Mouse (Mus musculus): ENCODE results near the gene Ncoa5. TPM values are rescaled to one million over a fixed set of nuclear protein-coding genes. Genes with fewer than 3 reads are reported as not detected.

The Ncoa5 gene
- polyA plus RNA-seq, 1 experiment from 2014 or later, result 18.3 TPM

- ATAC-seq (ENCODE audit: low read depth) (no peak), DNase-seq (no peak)
- no peaks in the 10 kb centered on the region for H3K27me3 ChIP-seq
- no peaks in the 10 kb centered on the region for H3K9me3 ChIP-seq (replicated peaks)
- H3K27ac ChIP-seq, result no peak overlapping the region
- no peak overlapping the region for H3K4me3 ChIP-seq (replicated peaks)
- WGBS (ENCODE audit: insufficient replicate concordance), result 94% methylated on average over 1 of the region's 1 CpGs
- H3K36me3 ChIP-seq, result peaks cover 98% of the 10 kb centered on the region
- no peak overlapping the region for H3K9ac ChIP-seq
- no peak overlapping the region for H3K4me2 ChIP-seq
- H3K4me1 ChIP-seq (replicated peaks), result peaks cover 3% of the 10 kb centered on the region; the same call in 1 of the 2 replicates
These were observed 26.7 kb downstream of the Ncoa5 start for GRCm38 (mm10) chr2:165007986-165008385.

- no peak for DNase-seq
- Histone ChIP-seq H3K36me3 (peaks cover 98% of the 10 kb centered on the region), H3K9me3 (replicated peaks) (no peaks in the 10 kb centered on the region), H3K4me1 (replicated peaks) (peaks cover 3% of the 10 kb centered on the region; the same call in 1 of the 2 replicates), H3K27ac (no peak overlapping the region; the same call in 1 of the 2 replicates), H3K27me3 (no peaks in the 10 kb centered on the region), H3K9ac (no peak overlapping the region), H3K4me3 (replicated peaks) (no peak overlapping the region), H3K4me2 (no peak overlapping the region)
- WGBS (ENCODE audit: insufficient replicate concordance), result 77% methylated on average over 4 of the region's 4 CpGs
- ATAC-seq (ENCODE audit: low read depth), result peak; percentile 30; the same call in 1 of the 2 replicates
These were observed 27.9 kb downstream of the Ncoa5 start for GRCm38 (mm10) chr2:165006813-165007212.

GRCm38 (mm10) chr2:165004237-165004636 is 30.4 kb downstream of the Ncoa5 start:
- ATAC-seq (ENCODE audit: low read depth) (no peak), DNase-seq (no peak)
- peaks cover 7% of the 10 kb centered on the region for H3K27me3 ChIP-seq
- no peaks in the 10 kb centered on the region for H3K9me3 ChIP-seq (replicated peaks)
- WGBS (ENCODE audit: insufficient replicate concordance), result 80% methylated on average over 10 of the region's 10 CpGs
- peaks cover 94% of the 10 kb centered on the region for H3K36me3 ChIP-seq
- no peak overlapping the region for H3K4me2 ChIP-seq
- peaks cover 1% of the 10 kb centered on the region; the same call in 1 of the 2 replicates for H3K4me1 ChIP-seq (replicated peaks)
- no peak overlapping the region for H3K4me3 ChIP-seq (replicated peaks)
- no peak overlapping the region for H3K27ac ChIP-seq
- no peak overlapping the region for H3K9ac ChIP-seq

GRCm38 (mm10) chr2:165003108-165003507 is 31.6 kb downstream of the Ncoa5 start:
- H3K4me2 ChIP-seq, result no peak overlapping the region
- peaks cover 3% of the 10 kb centered on the region; the same call in 1 of the 2 replicates for H3K4me1 ChIP-seq (replicated peaks)
- H3K4me3 ChIP-seq (replicated peaks), result no peak overlapping the region
- H3K9me3 ChIP-seq (replicated peaks), result no peaks in the 10 kb centered on the region
- no peak overlapping the region for H3K27ac ChIP-seq
- 85% methylated on average over 3 of the region's 3 CpGs for WGBS (ENCODE audit: insufficient replicate concordance)
- no peak overlapping the region for H3K9ac ChIP-seq
- peaks cover 19% of the 10 kb centered on the region for H3K27me3 ChIP-seq
- no peak for ATAC-seq (ENCODE audit: low read depth)
- DNase-seq, result no peak
- H3K36me3 ChIP-seq, result peaks cover 83% of the 10 kb centered on the region

- H3K36me3 ChIP-seq, result peaks cover 72% of the 10 kb centered on the region
These were observed 32.7 kb downstream of the Ncoa5 start for GRCm38 (mm10) chr2:165001958-165002357.

GRCm38 (mm10) chr2:164997721-164998428 is 36.8 kb downstream of the Ncoa5 start:
- DNase-seq, result no peak
- H3K27me3 ChIP-seq, result peaks cover 59% of the 10 kb centered on the region
- no peak overlapping the region for H3K9ac ChIP-seq

More at GRCm38 (mm10) chr2:165001958-165002357, 32.7 kb downstream of the Ncoa5 start:
- 86% methylated on average over 13 of the region's 13 CpGs for WGBS (ENCODE audit: insufficient replicate concordance)
- no peak overlapping the region for H3K27ac ChIP-seq
- no peak overlapping the region for H3K4me2 ChIP-seq
- H3K4me3 ChIP-seq (replicated peaks), result no peak overlapping the region
- H3K9ac ChIP-seq, result no peak overlapping the region
- no peak for DNase-seq
- H3K4me1 ChIP-seq (replicated peaks), result peaks cover 13% of the 10 kb centered on the region
- ATAC-seq (ENCODE audit: low read depth), result no peak
- peaks cover 30% of the 10 kb centered on the region for H3K27me3 ChIP-seq
- H3K9me3 ChIP-seq (replicated peaks), result no peaks in the 10 kb centered on the region

GRCm38 (mm10) chr2:164996848-164997720 is 37.6 kb downstream of the Ncoa5 start:
- no peak for DNase-seq
- Histone ChIP-seq H3K4me3 (replicated peaks) (peak overlapping the region; percentile 33), H3K4me2 (peak overlapping the region; percentile 53), H3K9me3 (replicated peaks) (no peaks in the 10 kb centered on the region), H3K27ac (no peak overlapping the region), H3K36me3 (peaks cover 24% of the 10 kb centered on the region), H3K27me3 (peaks cover 65% of the 10 kb centered on the region), H3K4me1 (replicated peaks) (peaks cover 13% of the 10 kb centered on the region), H3K9ac (no peak overlapping the region)
- ATAC-seq (ENCODE audit: low read depth), result no peak
- 12% methylated on average over 49 of the region's 49 CpGs for WGBS (ENCODE audit: insufficient replicate concordance)

More at GRCm38 (mm10) chr2:164997721-164998428, 36.8 kb downstream of the Ncoa5 start:
- H3K36me3 ChIP-seq, result peaks cover 32% of the 10 kb centered on the region
- peaks cover 13% of the 10 kb centered on the region for H3K4me1 ChIP-seq (replicated peaks)
- H3K9me3 ChIP-seq (replicated peaks), result no peaks in the 10 kb centered on the region
- no peak overlapping the region for H3K27ac ChIP-seq
- peak overlapping the region; percentile 33 for H3K4me3 ChIP-seq (replicated peaks)
- WGBS (ENCODE audit: insufficient replicate concordance), result 2% methylated on average over 50 of the region's 52 CpGs
- peak overlapping the region; percentile 53 for H3K4me2 ChIP-seq
- no peak for ATAC-seq (ENCODE audit: low read depth)

GRCm38 (mm10) chr2:164995976-164996375 is 38.7 kb downstream of the Ncoa5 start:
- peaks cover 69% of the 10 kb centered on the region for H3K27me3 ChIP-seq
- DNase-seq, result no peak
- no peak overlapping the region for H3K4me3 ChIP-seq (replicated peaks)
- no peaks in the 10 kb centered on the region for H3K9me3 ChIP-seq (replicated peaks)
- 62% methylated on average over 11 of the region's 11 CpGs for WGBS (ENCODE audit: insufficient replicate concordance)
- peaks cover 13% of the 10 kb centered on the region for H3K36me3 ChIP-seq
- no peak for ATAC-seq (ENCODE audit: low read depth)
- H3K4me2 ChIP-seq, result no peak overlapping the region
- H3K27ac ChIP-seq, result no peak overlapping the region
- peaks cover 13% of the 10 kb centered on the region for H3K4me1 ChIP-seq (replicated peaks)
- H3K9ac ChIP-seq, result no peak overlapping the region

- Histone ChIP-seq H3K4me1 (replicated peaks) (peaks cover 13% of the 10 kb centered on the region), H3K4me3 (replicated peaks) (no peak overlapping the region), H3K4me2 (no peak overlapping the region), H3K9me3 (replicated peaks) (no peaks in the 10 kb centered on the region), H3K27me3 (peaks cover 68% of the 10 kb centered on the region), H3K27ac (no peak overlapping the region), H3K9ac (no peak overlapping the region), H3K36me3 (peaks cover 3% of the 10 kb centered on the region)
- ATAC-seq (ENCODE audit: low read depth), result no peak
- WGBS (ENCODE audit: insufficient replicate concordance), result 50% methylated on average over 21 of the region's 21 CpGs
- no peak for DNase-seq
These were observed 39.8 kb downstream of the Ncoa5 start for GRCm38 (mm10) chr2:164994659-164995428.

- Histone ChIP-seq H3K27ac (no peak overlapping the region), H3K9ac (no peak overlapping the region), H3K4me3 (replicated peaks) (no peak overlapping the region), H3K27me3 (peaks cover 61% of the 10 kb centered on the region), H3K9me3 (replicated peaks) (no peaks in the 10 kb centered on the region), H3K36me3 (no peaks in the 10 kb centered on the region), H3K4me2 (no peak overlapping the region), H3K4me1 (replicated peaks) (peaks cover 13% of the 10 kb centered on the region)
- 79% methylated on average over 11 of the region's 11 CpGs for WGBS (ENCODE audit: insufficient replicate concordance)
- ATAC-seq (ENCODE audit: low read depth), result no peak
- DNase-seq, result no peak
These were observed 40.5 kb downstream of the Ncoa5 start for GRCm38 (mm10) chr2:164994156-164994555.

- no peak overlapping the region for H3K4me3 ChIP-seq (replicated peaks)
- 30% methylated on average over 10 of the region's 10 CpGs for WGBS (ENCODE audit: insufficient replicate concordance)
- no peak overlapping the region for H3K9ac ChIP-seq
- DNase-seq (no peak), ATAC-seq (ENCODE audit: low read depth) (0 out of 2 replicates have a peak, but pooled peaks have one; percentile 40)
- no peaks in the 10 kb centered on the region for H3K9me3 ChIP-seq (replicated peaks)
- no peak overlapping the region for H3K4me2 ChIP-seq
- peaks cover 37% of the 10 kb centered on the region for H3K27me3 ChIP-seq
- no peak overlapping the region for H3K27ac ChIP-seq
- H3K36me3 ChIP-seq, result no peaks in the 10 kb centered on the region
- H3K4me1 ChIP-seq (replicated peaks), result no peaks in the 10 kb centered on the region
These were observed 42.9 kb downstream of the Ncoa5 start for GRCm38 (mm10) chr2:164991808-164992207.

All from liver, embryonic 13.5 days (tissue).